Mouse (Mus musculus) stomach, embryonic 16.5 days (tissue): ENCODE measurements around the gene Anpep. TPM values are rescaled to one million over a fixed set of nuclear protein-coding genes. Genes with fewer than 3 reads are reported as not detected.
A peak's percentile ranks its signal among the peaks of the same experiment; 100 is the strongest.

ENCODE experiments used
- ATAC-seq: fragments of 200-750 bp; cut with Nextera tagmentation; 2 replicates; pipeline ENCODE4 v1.8.0; 2017; ENCODE audit warnings: moderate number of reproducible peaks, moderate TSS enrichment; ENCODE audit not compliant: insufficient read depth, low FRiP score
- H3K27ac ChIP-seq: fragments of 300-500 bp; sonication (generic); 2 replicates; pipeline ENCODE4 v1.5.1; 2014; ENCODE audit warnings: low read length
- H3K27me3 ChIP-seq: fragments of 300-500 bp; sonication (generic); 2 replicates; pipeline ENCODE4 v1.6.1; 2014; ENCODE audit warnings: low read length, control low read depth, mixed read lengths; ENCODE audit not compliant: control insufficient read depth, insufficient read depth
- H3K36me3 ChIP-seq: fragments of 300-500 bp; sonication (generic); 2 replicates; pipeline ENCODE4 v1.6.1; 2014; ENCODE audit warnings: low read length; ENCODE audit not compliant: control insufficient read depth, insufficient read depth
- H3K4me1 ChIP-seq: fragments of 300-500 bp; sonication (generic); 2 replicates; pipeline ENCODE4 v1.6.1; 2014; ENCODE audit warnings: low read length, control low read depth, mixed read lengths; ENCODE audit not compliant: control insufficient read depth, insufficient read depth
- H3K4me2 ChIP-seq: fragments of 300-500 bp; sonication (generic); 2 replicates; pipeline ENCODE4 v1.6.1; 2014; ENCODE audit warnings: low read depth, low read length, mixed read lengths
- H3K4me3 ChIP-seq: fragments of 300-500 bp; sonication (generic); replicated peaks from 2 replicates; pipeline ENCODE4 v1.5.1; 2014; ENCODE audit warnings: mild to moderate bottlenecking, low read length
- H3K9ac ChIP-seq: fragments of 300-500 bp; sonication (generic); 2 replicates; pipeline ENCODE4 v1.6.1; 2014; ENCODE audit warnings: low read length
- H3K9me3 ChIP-seq: fragments of 300-500 bp; sonication (generic); replicated peaks from 2 replicates; pipeline ENCODE4 v1.6.1; 2016; ENCODE audit warnings: low read length, control low read depth; ENCODE audit not compliant: control insufficient read depth
- WGBS: fragments of 180-500 bp; shearing (Covaris S2); extraction: QIAGEN DNeasy Blood & Tissue Kit; methylation state at CpG from one replicate; pipeline ENCODE4 v1.1.7; 2014; 5-methylcytosine and 5-hydroxymethylcytosine counted together
- polyA plus RNA-seq: library from polyadenylated mRNA; unstranded; fragments of >200 nt; fragmentation: Nextera tagmentation; extraction: Ambion mirVana; gene quantifications from 2 replicates; pipeline ENCODE4 v1.2.1, GENCODE M21; 2015

The Anpep gene
- 54.7 and 59.3 TPM in 2 replicates for polyA plus RNA-seq

- no peak for ATAC-seq
- no peaks in the 10 kb centered on the region for H3K36me3 ChIP-seq
- WGBS: 61% methylated on average over 9 of the region's 9 CpGs
These were observed at the start of gene Anpep for GRCm38 (mm10) chr7:79860811-79861210. Anpep (minus strand) TSS chr7:79861059.

GRCm38 (mm10) chr7:79907356-79907755 is 46.5 kb upstream of the Anpep start:
- Histone ChIP-seq H3K9ac (no peak overlapping the region), H3K4me3 (no peak overlapping the region), H3K27me3 (no peaks in the 10 kb centered on the region), H3K4me1 (peaks cover 2% of the 10 kb centered on the region; the same call in 1 of the 2 replicates), H3K36me3 (0 out of 2 replicates have a peak, but pooled peaks cover 6% of the 10 kb centered on the region), H3K9me3 (no peaks in the 10 kb centered on the region), H3K27ac (no peak overlapping the region), H3K4me2 (no peak overlapping the region)
- ATAC-seq: no peak
- WGBS: 64% methylated on average over 2 of the region's 2 CpGs

More at GRCm38 (mm10) chr7:79860811-79861210, at the start of gene Anpep:
- H3K4me3 ChIP-seq: no peak within 1 kb of the TSS
- H3K27me3 ChIP-seq: no peaks in the 10 kb centered on the region
- peaks cover 17% of the 10 kb centered on the region for H3K4me1 ChIP-seq
- H3K9me3 ChIP-seq: no peaks in the 10 kb centered on the region
- no peak within 1 kb of the TSS for H3K4me2 ChIP-seq
- no peak within 1 kb of the TSS for H3K9ac ChIP-seq
- peak within 1 kb of the TSS; percentile 27 for H3K27ac ChIP-seq

- Histone ChIP-seq H3K4me2 (no peak overlapping the region), H3K4me3 (no peak overlapping the region), H3K27ac (no peak overlapping the region), H3K9me3 (no peaks in the 10 kb centered on the region), H3K9ac (no peak overlapping the region), H3K27me3 (no peaks in the 10 kb centered on the region), H3K4me1 (peaks cover 2% of the 10 kb centered on the region; the same call in 1 of the 2 replicates), H3K36me3 (0 out of 2 replicates have a peak, but pooled peaks cover 6% of the 10 kb centered on the region)
- no peak for ATAC-seq
- WGBS: 92% methylated on average over 3 of the region's 3 CpGs
These were observed 46.1 kb upstream of the Anpep start for GRCm38 (mm10) chr7:79906914-79907313.

- ATAC-seq: no peak
- Histone ChIP-seq H3K27me3 (no peaks in the 10 kb centered on the region), H3K9me3 (no peaks in the 10 kb centered on the region), H3K4me2 (no peak overlapping the region), H3K4me1 (peaks cover 2% of the 10 kb centered on the region; the same call in 1 of the 2 replicates), H3K4me3 (no peak overlapping the region), H3K27ac (no peak overlapping the region), H3K9ac (no peak overlapping the region), H3K36me3 (0 out of 2 replicates have a peak, but pooled peaks cover 6% of the 10 kb centered on the region)
- WGBS: 90% methylated on average over 4 of the region's 4 CpGs
These were observed 44.3 kb upstream of the Anpep start for GRCm38 (mm10) chr7:79905193-79905592.

GRCm38 (mm10) chr7:79903160-79903792 is 42.4 kb upstream of the Anpep start:
- no peak overlapping the region for H3K4me2 ChIP-seq
- H3K4me1 ChIP-seq: peaks cover 2% of the 10 kb centered on the region; the same call in 1 of the 2 replicates
- H3K9ac ChIP-seq: no peak overlapping the region
- H3K4me3 ChIP-seq: no peak overlapping the region
- H3K36me3 ChIP-seq: no peaks in the 10 kb centered on the region
- no peaks in the 10 kb centered on the region for H3K9me3 ChIP-seq
- no peaks in the 10 kb centered on the region for H3K27me3 ChIP-seq
- ATAC-seq: no peak
- 65% methylated on average over 8 of the region's 8 CpGs for WGBS
- H3K27ac ChIP-seq: peak overlapping the region; percentile 33; the same call in 1 of the 2 replicates

- Histone ChIP-seq H3K4me3 (no peak overlapping the region), H3K36me3 (no peaks in the 10 kb centered on the region), H3K27ac (no peak overlapping the region), H3K4me1 (peaks cover 2% of the 10 kb centered on the region; the same call in 1 of the 2 replicates), H3K27me3 (no peaks in the 10 kb centered on the region), H3K9me3 (no peaks in the 10 kb centered on the region), H3K4me2 (no peak overlapping the region), H3K9ac (no peak overlapping the region)
- 94% methylated on average over 6 of the region's 6 CpGs for WGBS
- ATAC-seq: no peak
These were observed 39.9 kb upstream of the Anpep start for GRCm38 (mm10) chr7:79900753-79901152.

GRCm38 (mm10) chr7:79895225-79895624 is 34.4 kb upstream of the Anpep start:
- WGBS: 80% methylated on average over 3 of the region's 3 CpGs
- Histone ChIP-seq H3K36me3 (no peaks in the 10 kb centered on the region), H3K4me1 (0 out of 2 replicates have a peak, but pooled peaks cover 3% of the 10 kb centered on the region), H3K4me3 (no peak overlapping the region), H3K9ac (no peak overlapping the region), H3K9me3 (no peaks in the 10 kb centered on the region), H3K4me2 (no peak overlapping the region), H3K27me3 (no peaks in the 10 kb centered on the region), H3K27ac (no peak overlapping the region)
- no peak for ATAC-seq

- Histone ChIP-seq H3K36me3 (no peaks in the 10 kb centered on the region), H3K9ac (no peak overlapping the region), H3K9me3 (no peaks in the 10 kb centered on the region), H3K4me1 (0 out of 2 replicates have a peak, but pooled peaks cover 3% of the 10 kb centered on the region), H3K4me3 (no peak overlapping the region), H3K27me3 (no peaks in the 10 kb centered on the region), H3K27ac (no peak overlapping the region), H3K4me2 (no peak overlapping the region)
- 95% methylated on average over 1 of the region's 1 CpGs for WGBS
- ATAC-seq: no peak
These were observed 33.9 kb upstream of the Anpep start for GRCm38 (mm10) chr7:79894790-79895189.

GRCm38 (mm10) chr7:79892576-79893428 is 31.9 kb upstream of the Anpep start:
- peak; percentile 25; the same call in 1 of the 2 replicates for ATAC-seq
- no peaks in the 10 kb centered on the region for H3K27me3 ChIP-seq
- 0 out of 2 replicates have a peak, but pooled peaks cover 3% of the 10 kb centered on the region for H3K4me1 ChIP-seq
- H3K4me3 ChIP-seq: no peak overlapping the region
- WGBS: 64% methylated on average over 6 of the region's 6 CpGs
- H3K9ac ChIP-seq: no peak overlapping the region
- no peaks in the 10 kb centered on the region for H3K36me3 ChIP-seq
- no peak overlapping the region for H3K4me2 ChIP-seq
- H3K27ac ChIP-seq: no peak overlapping the region; the same call in 1 of the 2 replicates
- H3K9me3 ChIP-seq: no peaks in the 10 kb centered on the region
